Mouse (Mus musculus) frontal cortex, postnatal 36 days (tissue): ENCODE results near the gene B3galt2.
"Not testable (repeated sequence)": the region's sequence is repeated elsewhere in the genome, so short reads cannot be mapped to it uniquely, and the experiment has no call there.

Experiments
- DNase-seq, 2 experiments: peaks; one replicate each; pipeline ENCODE4 v3.0.0; 2022; ENCODE audit warnings: low spot score in 2 of 2

B3galt2 gene

GRCm38 (mm10) chr1:143640650-143641407, at the start of gene B3galt2:
Gene B3galt2 (plus strand): TSS chr1:143640664.
- peak; percentile 69 to 85 for DNase-seq

- DNase-seq: no peak
Measured at GRCm38 (mm10) chr1:143596864-143597263, 43.6 kb upstream of the B3galt2 start.

- no peak for DNase-seq
Measured at GRCm38 (mm10) chr1:143608911-143609310, 31.6 kb upstream of the B3galt2 start.

GRCm38 (mm10) chr1:143612901-143613300, 27.6 kb upstream of the B3galt2 start:
- DNase-seq: no peak

GRCm38 (mm10) chr1:143619760-143620159, 20.7 kb upstream of the B3galt2 start:
- DNase-seq: no peak

- DNase-seq: no peak
Measured at GRCm38 (mm10) chr1:143621930-143622329, 18.5 kb upstream of the B3galt2 start.

GRCm38 (mm10) chr1:143622634-143623033, 17.8 kb upstream of the B3galt2 start:
- no peak for DNase-seq

- DNase-seq: no peak
Measured at GRCm38 (mm10) chr1:143631337-143631736, 9.1 kb upstream of the B3galt2 start.

- no peak for DNase-seq
Measured at GRCm38 (mm10) chr1:143632361-143632760, 8.1 kb upstream of the B3galt2 start.

GRCm38 (mm10) chr1:143632854-143633587, 7.4 kb upstream of the B3galt2 start:
- DNase-seq: no peak

GRCm38 (mm10) chr1:143644221-143644620, 3.8 kb downstream of the B3galt2 start:
- no peak for DNase-seq

- DNase-seq: no peak
Measured at GRCm38 (mm10) chr1:143645386-143645785, 4.9 kb downstream of the B3galt2 start.

GRCm38 (mm10) chr1:143646219-143646618, 5.8 kb downstream of the B3galt2 start:
- DNase-seq: peak in 1 of 2 experiments; percentile 24

- DNase-seq: no peak
Measured at GRCm38 (mm10) chr1:143650317-143650716, 9.9 kb downstream of the B3galt2 start.

- no peak for DNase-seq
Measured at GRCm38 (mm10) chr1:143653646-143654045, 13.2 kb downstream of the B3galt2 start.

- no peak for DNase-seq
Measured at GRCm38 (mm10) chr1:143663197-143663596, 22.7 kb downstream of the B3galt2 start.

GRCm38 (mm10) chr1:143664786-143665185, 24.3 kb downstream of the B3galt2 start:
- DNase-seq: not testable (repeated sequence)

- DNase-seq: no peak
Measured at GRCm38 (mm10) chr1:143675734-143676361, 35.4 kb downstream of the B3galt2 start.

GRCm38 (mm10) chr1:143681108-143681507, 40.6 kb downstream of the B3galt2 start:
- no peak for DNase-seq

- no peak for DNase-seq
Measured at GRCm38 (mm10) chr1:143684849-143685248, 44.4 kb downstream of the B3galt2 start.

GRCm38 (mm10) chr1:143701736-143702135, 61.3 kb downstream of the B3galt2 start:
- DNase-seq: no peak

- DNase-seq: peak in 1 of 2 experiments; percentile 52
Measured at GRCm38 (mm10) chr1:143702141-143702740, 61.8 kb downstream of the B3galt2 start.
